Mouse (Mus musculus): Measurements from ENCODE around the gene Timm8a1. TPM values are rescaled to one million over a fixed set of nuclear protein-coding genes. Genes with fewer than 3 reads are reported as not detected.

Gene Timm8a1
- polyA plus RNA-seq (2012; fragmentation: generic; extraction: Trizol): 44.6 TPM
- long read RNA-seq, experiment 1, transcript Timm8a1-201 (2 exons, 1,421 nt): major isoform, 36 of 36 reads
- long read RNA-seq, experiment 1, partial matches to known transcripts: 0 of 36 reads
- long read RNA-seq, experiment 1, other reads (novel, unspliced or antisense): 0 of 36 reads
- long read RNA-seq, experiment 2, transcript Timm8a1-201 (2 exons, 1,421 nt): major isoform, 101 of 101 reads
- long read RNA-seq, experiment 2, partial matches to known transcripts: 0 of 101 reads
- long read RNA-seq, experiment 2, other reads (novel, unspliced or antisense): 0 of 101 reads

DNA sequence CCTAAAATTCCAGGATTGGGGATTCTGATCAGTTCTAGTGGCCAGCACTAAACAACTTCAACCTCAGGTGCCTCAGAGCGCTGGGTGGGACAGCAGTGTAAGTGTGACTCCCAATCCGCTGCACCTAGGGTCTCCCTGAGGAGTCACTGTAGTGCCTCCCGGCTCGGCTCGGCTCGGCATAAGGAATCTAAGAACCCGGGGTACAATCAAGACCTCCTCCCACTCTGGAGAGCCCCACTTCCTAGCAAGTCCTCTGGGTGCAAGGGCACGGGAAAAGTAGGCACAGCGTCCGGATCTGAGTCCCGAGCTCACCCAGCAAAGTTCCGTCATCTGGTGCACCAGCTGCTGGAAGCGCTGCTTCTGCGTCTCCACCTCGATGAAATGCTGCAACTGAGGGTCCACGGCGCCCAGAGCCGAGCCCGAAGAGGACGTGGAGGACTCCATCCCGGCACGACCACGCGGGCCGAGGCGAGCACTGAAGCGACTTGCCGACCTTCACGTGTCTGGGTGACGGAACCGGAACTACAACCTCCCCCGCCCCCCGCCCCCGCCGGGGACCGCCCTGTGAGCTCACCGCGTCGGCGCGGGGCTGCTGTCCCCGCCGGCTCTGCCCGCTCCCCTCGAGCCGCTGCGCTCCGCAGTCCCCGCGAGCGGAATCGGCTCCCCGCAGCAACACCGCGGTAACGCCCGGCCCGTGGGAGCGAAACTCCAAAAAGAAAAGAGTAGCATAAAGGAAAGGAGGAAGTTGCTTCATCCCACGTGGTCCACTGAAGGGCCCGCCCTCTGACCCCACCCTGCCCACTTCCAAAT, at the start of gene Timm8a1:
Gene Timm8a1 (minus strand): TSS at position 721 of the 810 bp plus-strand sequence.
- Histone ChIP-seq H3K79me2 (ENCODE audit: control insufficient read depth, insufficient read depth) (peaks cover 39% of the 10 kb centered on the region), H3K79me3 (ENCODE audit: low read depth) (peaks cover 24% of the 10 kb centered on the region), H3ac (ENCODE audit: control insufficient read depth, insufficient read length, low read depth) (peak within 1 kb of the TSS; percentile 79), H3K36me3 (ENCODE audit: control insufficient read depth, insufficient read depth) (peaks cover 16% of the 10 kb centered on the region), H3K4me3 (ENCODE audit: insufficient read depth, poor library complexity, severe bottlenecking) (peak within 1 kb of the TSS; percentile 50), H3K27me3 (ENCODE audit: control insufficient read depth, insufficient read depth, insufficient read length) (no peaks in the 10 kb centered on the region)
- TF ChIP-seq USF1 (IDR thresholded peaks at IDR 0.05; ENCODE audit: low read depth) (peak; percentile 50), FOSL1 (IDR thresholded peaks at IDR 0.05; ENCODE audit: insufficient read depth, low read length, poor library complexity, severe bottlenecking) (no peak)

GRCm38 (mm10) chrX:134589836-134590235, 48.2 kb upstream of the Timm8a1 start:
- Histone ChIP-seq H3K79me2 (ENCODE audit: control insufficient read depth, insufficient read depth) (peaks cover 24% of the 10 kb centered on the region), H3K79me3 (ENCODE audit: low read depth) (peaks cover 16% of the 10 kb centered on the region), H3K36me3 (ENCODE audit: control insufficient read depth, insufficient read depth) (peaks cover 18% of the 10 kb centered on the region), H3ac (ENCODE audit: control insufficient read depth, insufficient read length, low read depth) (no peak overlapping the region), H3K27me3 (ENCODE audit: control insufficient read depth, insufficient read depth, insufficient read length) (no peaks in the 10 kb centered on the region), H3K4me3 (ENCODE audit: insufficient read depth, poor library complexity, severe bottlenecking) (no peak overlapping the region)
- TF ChIP-seq FOSL1 (IDR thresholded peaks at IDR 0.05; ENCODE audit: insufficient read depth, low read length, poor library complexity, severe bottlenecking): no peak
- no peak for TF ChIP-seq MAX (IDR thresholded peaks at IDR 0.05)
- no peak for TF ChIP-seq USF1 (IDR thresholded peaks at IDR 0.05; ENCODE audit: low read depth)
- TF ChIP-seq MYOG (IDR thresholded peaks at IDR 0.05; ENCODE audit: control insufficient read depth, extremely low read depth, insufficient read length): no peak
- no peak for TF ChIP-seq MYOD1 (IDR thresholded peaks at IDR 0.05; ENCODE audit: control insufficient read depth, insufficient read length, low read depth)
- TF ChIP-seq CTCF (IDR thresholded peaks at IDR 0.05; ENCODE audit: control insufficient read depth, insufficient read depth, insufficient read length): no peak
- no peak for TF ChIP-seq CEBPB (IDR thresholded peaks at IDR 0.05; ENCODE audit: low read depth)

DNA sequence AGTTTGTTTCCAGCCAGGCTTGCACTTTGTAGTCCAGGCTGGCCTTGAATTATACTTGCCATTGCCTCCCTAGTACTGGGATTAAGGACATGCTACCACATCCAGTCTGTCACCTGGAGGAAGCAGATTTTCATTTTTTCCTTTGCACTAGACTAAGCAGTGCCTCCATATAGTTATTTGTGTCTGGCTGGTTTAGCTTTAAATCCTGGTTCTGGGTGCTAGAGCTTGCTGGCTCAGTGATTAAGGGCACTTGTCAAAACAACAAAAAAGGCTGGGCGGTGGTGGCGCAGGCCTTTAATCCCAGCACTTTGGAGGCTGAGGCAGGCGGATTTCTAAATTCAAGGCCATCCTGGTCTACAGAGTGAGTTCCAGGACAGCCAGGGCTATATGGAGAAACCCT, 47.3 kb upstream of the Timm8a1 start:
- Histone ChIP-seq H3K79me3 (ENCODE audit: low read depth) (peaks cover 16% of the 10 kb centered on the region), H3K79me2 (ENCODE audit: control insufficient read depth, insufficient read depth) (peaks cover 24% of the 10 kb centered on the region), H3ac (ENCODE audit: control insufficient read depth, insufficient read length, low read depth) (no peak overlapping the region), H3K27me3 (ENCODE audit: control insufficient read depth, insufficient read depth, insufficient read length) (no peaks in the 10 kb centered on the region), H3K4me3 (ENCODE audit: insufficient read depth, poor library complexity, severe bottlenecking) (no peak overlapping the region), H3K36me3 (ENCODE audit: control insufficient read depth, insufficient read depth) (peaks cover 18% of the 10 kb centered on the region)
- TF ChIP-seq MYOD1 (IDR thresholded peaks at IDR 0.05; ENCODE audit: control insufficient read depth, insufficient read length, low read depth): no peak
- TF ChIP-seq FOSL1 (IDR thresholded peaks at IDR 0.05; ENCODE audit: insufficient read depth, low read length, poor library complexity, severe bottlenecking): no peak
- TF ChIP-seq CEBPB (IDR thresholded peaks at IDR 0.05; ENCODE audit: low read depth): no peak
- no peak for TF ChIP-seq CTCF (IDR thresholded peaks at IDR 0.05; ENCODE audit: control insufficient read depth, insufficient read depth, insufficient read length)
- TF ChIP-seq USF1 (IDR thresholded peaks at IDR 0.05; ENCODE audit: low read depth): no peak
- TF ChIP-seq MYOG (IDR thresholded peaks at IDR 0.05; ENCODE audit: control insufficient read depth, extremely low read depth, insufficient read length): no peak
- no peak for TF ChIP-seq MAX (IDR thresholded peaks at IDR 0.05)

DNA sequence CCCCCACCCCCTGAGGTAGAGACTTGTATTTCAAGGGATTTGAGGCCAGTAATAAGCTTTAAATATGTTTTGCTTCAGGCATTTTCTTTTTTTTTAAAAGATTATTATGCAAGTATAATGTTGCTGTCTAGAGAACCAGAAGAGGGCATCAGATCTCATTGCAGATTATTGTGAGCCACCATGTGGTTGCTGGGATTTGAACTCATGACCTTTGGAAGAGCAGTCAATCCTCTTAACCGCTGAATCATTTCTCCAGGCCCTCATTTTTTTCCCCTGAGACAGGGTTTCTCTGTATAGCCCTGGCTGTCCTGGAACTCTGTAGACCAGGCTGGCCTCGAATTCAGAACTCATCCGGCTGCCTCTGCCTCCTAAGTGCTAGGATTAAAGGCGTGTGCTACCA, 46.6 kb upstream of the Timm8a1 start:
- TF ChIP-seq CTCF (IDR thresholded peaks at IDR 0.05; ENCODE audit: control insufficient read depth, insufficient read depth, insufficient read length) (no peak), USF1 (IDR thresholded peaks at IDR 0.05; ENCODE audit: low read depth) (no peak), MAX (IDR thresholded peaks at IDR 0.05) (no peak), FOSL1 (IDR thresholded peaks at IDR 0.05; ENCODE audit: insufficient read depth, low read length, poor library complexity, severe bottlenecking) (no peak), CEBPB (IDR thresholded peaks at IDR 0.05; ENCODE audit: low read depth) (no peak), MYOG (IDR thresholded peaks at IDR 0.05; ENCODE audit: control insufficient read depth, extremely low read depth, insufficient read length) (no peak), MYOD1 (IDR thresholded peaks at IDR 0.05; ENCODE audit: control insufficient read depth, insufficient read length, low read depth) (no peak)
- Histone ChIP-seq H3K79me2 (ENCODE audit: control insufficient read depth, insufficient read depth) (peaks cover 24% of the 10 kb centered on the region), H3K27me3 (ENCODE audit: control insufficient read depth, insufficient read depth, insufficient read length) (no peaks in the 10 kb centered on the region), H3K79me3 (ENCODE audit: low read depth) (peaks cover 16% of the 10 kb centered on the region), H3K36me3 (ENCODE audit: control insufficient read depth, insufficient read depth) (peaks cover 18% of the 10 kb centered on the region), H3ac (ENCODE audit: control insufficient read depth, insufficient read length, low read depth) (no peak overlapping the region), H3K4me3 (ENCODE audit: insufficient read depth, poor library complexity, severe bottlenecking) (no peak overlapping the region)

DNA sequence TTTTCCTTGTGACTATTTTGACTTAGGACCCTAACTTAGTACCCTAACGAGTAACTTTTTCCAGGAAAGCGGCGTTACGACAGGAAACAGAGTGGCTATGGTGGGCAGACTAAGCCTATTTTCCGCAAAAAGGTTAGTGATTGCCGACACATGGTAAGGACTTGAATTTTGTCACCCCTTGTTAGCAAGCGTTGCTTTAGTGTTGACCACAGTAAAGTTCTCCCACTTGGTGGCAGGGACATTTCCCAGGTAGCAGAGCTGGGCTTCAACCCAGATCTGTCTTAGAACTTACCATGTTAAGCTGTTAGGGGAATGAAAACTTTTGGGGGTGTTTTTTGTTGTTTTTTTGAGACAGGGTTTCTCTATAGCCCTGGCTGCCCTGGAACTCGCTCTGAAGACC, 44.8 kb upstream of the Timm8a1 start:
- Histone ChIP-seq H3K79me2 (ENCODE audit: control insufficient read depth, insufficient read depth) (peaks cover 24% of the 10 kb centered on the region), H3K27me3 (ENCODE audit: control insufficient read depth, insufficient read depth, insufficient read length) (no peaks in the 10 kb centered on the region), H3ac (ENCODE audit: control insufficient read depth, insufficient read length, low read depth) (peak overlapping the region; percentile 81)

More for the DNA sequence above, 44.8 kb upstream of the Timm8a1 start:
- Histone ChIP-seq H3K4me3 (ENCODE audit: insufficient read depth, poor library complexity, severe bottlenecking) (peak overlapping the region; percentile 46), H3K36me3 (ENCODE audit: control insufficient read depth, insufficient read depth) (peaks cover 18% of the 10 kb centered on the region), H3K79me3 (ENCODE audit: low read depth) (peaks cover 16% of the 10 kb centered on the region)
- TF ChIP-seq MAX (IDR thresholded peaks at IDR 0.05): no peak
- TF ChIP-seq USF1 (IDR thresholded peaks at IDR 0.05; ENCODE audit: low read depth): no peak
- TF ChIP-seq MYOD1 (IDR thresholded peaks at IDR 0.05; ENCODE audit: control insufficient read depth, insufficient read length, low read depth): no peak
- TF ChIP-seq CEBPB (IDR thresholded peaks at IDR 0.05; ENCODE audit: low read depth): no peak
- no peak for TF ChIP-seq CTCF (IDR thresholded peaks at IDR 0.05; ENCODE audit: control insufficient read depth, insufficient read depth, insufficient read length)
- TF ChIP-seq MYOG (IDR thresholded peaks at IDR 0.05; ENCODE audit: control insufficient read depth, extremely low read depth, insufficient read length): no peak
- no peak for TF ChIP-seq FOSL1 (IDR thresholded peaks at IDR 0.05; ENCODE audit: insufficient read depth, low read length, poor library complexity, severe bottlenecking)
